Mouse (Mus musculus): ENCODE measurements at regions not wholly inside any gene's neighbourhood (a gene's known extent, or its start where the extent isn't known, plus 50 kb on each side); places are given as distances from the start of the nearest gene placed in this dataset.

DNA sequence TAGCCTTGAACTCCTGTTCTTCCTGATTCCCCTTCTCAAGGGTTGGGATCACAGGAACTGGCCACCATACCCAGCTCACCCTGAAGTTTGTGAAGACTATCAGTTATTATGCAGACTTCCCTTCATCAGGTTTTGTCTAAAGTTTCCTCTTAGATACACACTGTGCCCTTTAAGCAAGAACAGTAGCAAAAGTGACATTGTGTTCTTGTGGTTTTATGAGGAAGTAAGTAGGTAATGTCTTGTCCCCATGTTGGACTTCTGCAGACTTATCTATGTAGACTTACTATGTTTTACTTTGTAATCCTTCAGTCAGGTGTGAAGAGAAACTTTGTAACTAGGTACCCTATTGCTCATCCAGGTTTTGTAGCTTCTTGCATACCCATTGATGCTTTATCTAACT, 51.5 kb upstream of the Btg1 start:
- no peak for TF ChIP-seq MAFK (IDR thresholded peaks at IDR 0.05; ENCODE audit: insufficient read depth, low read depth, low read length)
- no peak for TF ChIP-seq HCFC1 (IDR thresholded peaks at IDR 0.05; ENCODE audit: borderline replicate concordance, insufficient read depth, low read length)
- no peak for TF ChIP-seq ZNF384 (IDR thresholded peaks at IDR 0.05; ENCODE audit: low read depth, low read length)

All from ES-E14 (cell line).